Mouse (Mus musculus): ENCODE measurements around the gene Zfand3.

- TF ChIP-seq CTCF (conservative IDR thresholded peaks at IDR 0.05; ENCODE audit: insufficient read depth, insufficient read length, low read depth, low read length) (no peak), POLR2A (IDR thresholded peaks at IDR 0.05; ENCODE audit: low read depth, low read length) (no peak)
Measured at GRCm38 (mm10) chr17:30235380-30235779, 230.8 kb downstream of the Zfand3 start.

Data from kidney, adult 2 months (tissue).